In genomic region chr4:134252911-134253721, GRCm38 (mm10) we compare ENCODE assay signal across 7 mouse cellular contexts. TPM values are rescaled to one million over a fixed set of nuclear protein-coding genes. Genes with fewer than 3 reads are reported as not detected.
DNase-seq lines count a peak whose midpoint lies in the region; ATAC-seq lines count a peak whose summit lies in the region.

No protein-coding gene starts in this region.

- peak; percentile 66 for DNase-seq in embryo, embryonic 10.5 days (ENCODE audit: low spot score)
- no peak for DNase-seq in cerebellum, adult 8-10 months
- no peak for DNase-seq in left cerebral cortex, postnatal 36 days (ENCODE audit: low spot score in 2 of 2)

- intact Hi-C loops in left cerebral cortex, postnatal 36 days (cut with DNase I), result loop anchor here (5.0 kb wide), 1 partner anchor 119 kb away; no protein-coding TSS in a partner anchor

- H3K4me1 ChIP-seq in brown adipose tissue, adult 24 weeks (ENCODE audit: control insufficient read depth, insufficient read depth, insufficient read length, low read length), result peaks cover 5% of the 10 kb centered on the region
- H3K4me1 ChIP-seq in hindbrain, embryonic 16.5 days (ENCODE audit: control insufficient read depth, insufficient read depth, low read depth, low read length), result peaks cover 30% of the 10 kb centered on the region
- H3K4me1 ChIP-seq in liver, embryonic 16.5 days (ENCODE audit: control insufficient read depth, low read depth, low read length), result peaks cover 24% of the 10 kb centered on the region

- H3K27ac ChIP-seq in brown adipose tissue, adult 24 weeks (replicated peaks; ENCODE audit: low read depth, low read length), result peak overlapping the region; percentile 89
- H3K27ac ChIP-seq in hindbrain, embryonic 16.5 days (ENCODE audit: low read depth, low read length), result 0 out of 2 replicates have a peak overlapping the region, but pooled peaks have one; percentile 20
- no peak overlapping the region for H3K27ac ChIP-seq in liver, embryonic 16.5 days (ENCODE audit: low read length)

- peak overlapping the region; percentile 84 for H3K4me2 ChIP-seq in hindbrain, embryonic 16.5 days (ENCODE audit: low read length)
- H3K4me2 ChIP-seq in liver, embryonic 16.5 days (ENCODE audit: low read depth, low read length), result no peak overlapping the region; the same call in 1 of the 2 replicates

- no peaks in the 10 kb centered on the region for H3K9me3 ChIP-seq in hindbrain, embryonic 16.5 days (ENCODE audit: control insufficient read depth, low read length)
- no peaks in the 10 kb centered on the region for H3K9me3 ChIP-seq in liver, embryonic 16.5 days (replicated peaks; ENCODE audit: control insufficient read depth, low read length)

- peak overlapping the region; percentile 80 for H3K4me3 ChIP-seq in brown adipose tissue, adult 24 weeks (ENCODE audit: insufficient read depth, low read depth, low read length)
- peak overlapping the region; percentile 62 for H3K4me3 ChIP-seq in hindbrain, embryonic 16.5 days (ENCODE audit: low read length)
- H3K4me3 ChIP-seq in liver, embryonic 16.5 days (ENCODE audit: low read depth, low read length), result peak overlapping the region; percentile 12; the same call in 1 of the 2 replicates

- no peaks in the 10 kb centered on the region for H3K36me3 ChIP-seq in hindbrain, embryonic 16.5 days (ENCODE audit: control insufficient read depth, insufficient read depth, low read length)
- no peaks in the 10 kb centered on the region for H3K36me3 ChIP-seq in liver, embryonic 16.5 days (ENCODE audit: control insufficient read depth, insufficient read depth)

- H3K9ac ChIP-seq in hindbrain, embryonic 16.5 days (ENCODE audit: low read depth, low read length), result 0 out of 2 replicates have a peak overlapping the region, but pooled peaks have one; percentile 37
- H3K9ac ChIP-seq in liver, embryonic 16.5 days (ENCODE audit: low read depth, low read length), result no peak overlapping the region

- WGBS in hindbrain, embryonic 16.5 days, result 10% methylated on average over 15 of the region's 15 CpGs
- 11% methylated on average over 15 of the region's 15 CpGs for WGBS in liver, embryonic 16.5 days (ENCODE audit: insufficient replicate concordance)

- ATAC-seq in hindbrain, embryonic 16.5 days, result no peak
- no peak for ATAC-seq in liver, embryonic 16.5 days (ENCODE audit: low read depth)
- no peak for ATAC-seq in inflammation-experienced regulatory T-cells, adult 6 months

- peaks cover 26% of the 10 kb centered on the region for H3K27me3 ChIP-seq in hindbrain, embryonic 16.5 days (replicated peaks; ENCODE audit: control insufficient read depth, insufficient read depth, low read length)
- peaks cover 72% of the 10 kb centered on the region for H3K27me3 ChIP-seq in liver, embryonic 16.5 days (ENCODE audit: control insufficient read depth, insufficient read depth, low read depth, low read length)

RNA-seq across cellular contexts. Expression of gene Grrp1, which starts 0.8 kb away (rescaled TPM):
- polyA plus RNA-seq in brown adipose tissue, adult 24 weeks (2012; ENCODE audit: insufficient read depth, insufficient read length, missing spikeins), result 2.5 and 2.8 TPM in 2 replicates
- polyA plus RNA-seq in hindbrain, embryonic 16.5 days (2015; fragmentation: Nextera tagmentation; extraction: Ambion mirVana), result 15.7 and 16.9 TPM in 2 replicates
- 0.78 and 0.79 TPM in 2 replicates for polyA plus RNA-seq in liver, embryonic 16.5 days (2015; fragmentation: Nextera tagmentation; extraction: Ambion mirVana)
- not detected for polyA plus RNA-seq in inflammation-experienced regulatory T-cells, adult 6 months (2017; shearing (Covaris generic))
- total RNA-seq in left cerebral cortex, postnatal 36 days (2021), result 1 to 10 TPM; 2.8 to 3.4 TPM

RNA-seq across cellular contexts. Expression of gene Gm30191, which starts 6.4 kb away (rescaled TPM):
- not detected in 2 replicates for polyA plus RNA-seq in brown adipose tissue, adult 24 weeks (2012; ENCODE audit: insufficient read depth, insufficient read length, missing spikeins)
- polyA plus RNA-seq in hindbrain, embryonic 16.5 days (2015; fragmentation: Nextera tagmentation; extraction: Ambion mirVana), result 0.94 and 1.1 TPM in 2 replicates
- polyA plus RNA-seq in liver, embryonic 16.5 days (2015; fragmentation: Nextera tagmentation; extraction: Ambion mirVana), result not detected in 2 replicates
- not detected for polyA plus RNA-seq in inflammation-experienced regulatory T-cells, adult 6 months (2017; shearing (Covaris generic))
- not detected for total RNA-seq in left cerebral cortex, postnatal 36 days (2021)

RNA-seq across cellular contexts. Expression of gene Zfp593, which starts 7.7 kb away (rescaled TPM):
- 2.8 and 3.1 TPM in 2 replicates for polyA plus RNA-seq in brown adipose tissue, adult 24 weeks (2012; ENCODE audit: insufficient read depth, insufficient read length, missing spikeins)
- 13.3 and 14.7 TPM in 2 replicates for polyA plus RNA-seq in hindbrain, embryonic 16.5 days (2015; fragmentation: Nextera tagmentation; extraction: Ambion mirVana)
- 4.0 and 4.5 TPM in 2 replicates for polyA plus RNA-seq in liver, embryonic 16.5 days (2015; fragmentation: Nextera tagmentation; extraction: Ambion mirVana)
- 1 to 10 TPM; 4.7 to 6.4 (median 4.9) TPM for polyA plus RNA-seq in inflammation-experienced regulatory T-cells, adult 6 months (2017; shearing (Covaris generic))
- total RNA-seq in left cerebral cortex, postnatal 36 days (2021), result 10 to 100 TPM in 1 of 2 experiments, 1 to 10 TPM in 1; 9.2 to 13.2 TPM

RNA-seq across cellular contexts. Expression of gene E130218I03Rik, which starts 9.7 kb away (rescaled TPM):
- polyA plus RNA-seq in brown adipose tissue, adult 24 weeks (2012; ENCODE audit: insufficient read depth, insufficient read length, missing spikeins), result not detected in 2 replicates
- 0.50 and 0.60 TPM in 2 replicates for polyA plus RNA-seq in hindbrain, embryonic 16.5 days (2015; fragmentation: Nextera tagmentation; extraction: Ambion mirVana)
- polyA plus RNA-seq in liver, embryonic 16.5 days (2015; fragmentation: Nextera tagmentation; extraction: Ambion mirVana), result 0.11 and 0.13 TPM in 2 replicates
- polyA plus RNA-seq in inflammation-experienced regulatory T-cells, adult 6 months (2017; shearing (Covaris generic)), result 1 to 10 TPM in 1 of 3 experiments, not detected in 2; 2.3 TPM
- total RNA-seq in left cerebral cortex, postnatal 36 days (2021), result under 1 TPM in 1 of 2 experiments, not detected in 1; 0.47 TPM

RNA-seq across cellular contexts. Expression of gene Cnksr1, which starts 14.9 kb away (rescaled TPM):
- polyA plus RNA-seq in brown adipose tissue, adult 24 weeks (2012; ENCODE audit: insufficient read depth, insufficient read length, missing spikeins), result 0.63 TPM in 1 of 2 replicates, not detected in the other
- 0.10 and 0.21 TPM in 2 replicates for polyA plus RNA-seq in hindbrain, embryonic 16.5 days (2015; fragmentation: Nextera tagmentation; extraction: Ambion mirVana)
- polyA plus RNA-seq in liver, embryonic 16.5 days (2015; fragmentation: Nextera tagmentation; extraction: Ambion mirVana), result 0.06 and 0.07 TPM in 2 replicates
- polyA plus RNA-seq in inflammation-experienced regulatory T-cells, adult 6 months (2017; shearing (Covaris generic)), result not detected
- total RNA-seq in left cerebral cortex, postnatal 36 days (2021), result under 1 TPM; 0.27 to 0.66 TPM

Comparison
In these comparisons a context has a peak if more than half of its experiments do, and no peak if none do; other contexts are left out.
1. H3K4me3 ChIP-seq: peak in every context shown above with its lines; median percentile 80 in brown adipose tissue, adult 24 weeks; 62 in hindbrain, embryonic 16.5 days; 12 in liver, embryonic 16.5 days.